ENCODE assay signal across 30 mouse cellular contexts in the genomic region with DNA sequence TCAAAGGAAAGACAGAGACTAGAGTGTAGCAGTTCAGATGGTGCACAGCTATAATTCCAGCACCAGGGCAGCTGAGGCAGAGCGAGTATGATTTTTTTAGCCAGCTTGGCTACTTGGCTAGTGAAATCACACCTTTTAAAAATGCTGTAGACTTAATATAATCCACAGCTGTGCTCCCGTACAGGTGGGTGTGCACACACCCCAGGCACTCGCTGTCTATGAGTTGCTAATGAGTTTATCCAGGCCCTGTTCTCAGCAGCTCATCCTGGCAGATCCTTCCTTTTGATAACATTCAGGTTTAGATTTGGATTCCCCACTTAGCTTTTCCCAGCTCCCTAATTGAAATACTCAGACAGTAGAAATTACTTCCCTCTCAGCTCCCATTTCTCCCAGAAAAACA.
A peak's percentile ranks its signal among the peaks of the same experiment; 100 is the strongest.
DNase-seq lines count a peak whose midpoint lies in the region; ATAC-seq and TF ChIP-seq lines count a peak whose summit lies in the region.
"Had no signal": no experiment of that assay in that cellular context is flagged by ENCODE, and none has a peak within 500 bp of the region (broad histone marks: within the 10 kb centered on the region; RNA-seq: fewer than 3 reads in every experiment).

No protein-coding gene starts in this region.

- no peaks in the 10 kb centered on the region for H3K27me3 ChIP-seq in heart, embryonic 11.5 days (ENCODE audit: control insufficient read depth, insufficient read depth, low read length)
- no peaks in the 10 kb centered on the region for H3K27me3 ChIP-seq in ES-Bruce4 (ENCODE audit: control insufficient read depth, insufficient read depth, low read length, poor library complexity, severe bottlenecking)
- H3K27me3 ChIP-seq: embryonic facial prominence, embryonic 13.5 days; forebrain, embryonic 12.5 days; forebrain, embryonic 15.5 days; heart, embryonic 12.5 days; heart, embryonic 15.5 days; hindbrain, embryonic 13.5 days; intestine, embryonic 15.5 days; Patski had no signal

- no peak for ATAC-seq in heart, embryonic 11.5 days (replicated peaks; ENCODE audit: insufficient number of reproducible peaks, low FRiP score, low TSS enrichment)
- ATAC-seq: CD4-positive, CD25-positive, alpha-beta regulatory T cell, adult 4 months; forebrain, embryonic 15.5 days; hindbrain, embryonic 16.5 days; intestine, embryonic 15.5 days; Patski had no signal

- H3K36me3 ChIP-seq in heart, embryonic 11.5 days (ENCODE audit: control insufficient read depth, insufficient read depth, low read length), result no peaks in the 10 kb centered on the region
- no peaks in the 10 kb centered on the region for H3K36me3 ChIP-seq in ES-Bruce4 (ENCODE audit: control insufficient read depth, insufficient read depth, low read length, poor library complexity, severe bottlenecking)
- H3K36me3 ChIP-seq: embryonic facial prominence, embryonic 10.5 days; heart, embryonic 12.5 days; heart, embryonic 15.5 days; hindbrain, embryonic 10.5 days; intestine, embryonic 15.5 days had no signal

- no peak overlapping the region for H3K9ac ChIP-seq in heart, embryonic 11.5 days (ENCODE audit: low read depth, low read length)
- no peak overlapping the region for H3K9ac ChIP-seq in ES-Bruce4 (ENCODE audit: low read depth, poor library complexity, severe bottlenecking)
- H3K9ac ChIP-seq: embryonic facial prominence, embryonic 13.5 days; forebrain, embryonic 12.5 days; forebrain, embryonic 15.5 days; heart, embryonic 12.5 days; heart, embryonic 15.5 days; hindbrain, embryonic 13.5 days; intestine, embryonic 15.5 days had no signal

- H3K4me3 ChIP-seq in heart, embryonic 11.5 days (ENCODE audit: low read depth, low read length), result no peak overlapping the region
- no peak overlapping the region for H3K4me3 ChIP-seq in ES-Bruce4 (ENCODE audit: low read depth, low read length)
- H3K4me3 ChIP-seq: embryonic facial prominence, embryonic 10.5 days; embryonic facial prominence, embryonic 13.5 days; erythroblast, embryonic 14.5 days; forebrain, embryonic 12.5 days; forebrain, embryonic 15.5 days; heart, embryonic 12.5 days; heart, embryonic 15.5 days; hindbrain, embryonic 10.5 days; hindbrain, embryonic 13.5 days; intestine, embryonic 15.5 days had no signal

- WGBS in heart, embryonic 11.5 days (ENCODE audit: insufficient replicate concordance), result 53% methylated on average over 3 of the region's 3 CpGs

- no peak for TF ChIP-seq POLR2A in ES-Bruce4 (IDR thresholded peaks at IDR 0.05; ENCODE audit: insufficient read depth, low read length)

- H3K4me1 ChIP-seq in heart, embryonic 11.5 days (ENCODE audit: control insufficient read depth, insufficient read depth, low read length), result 0 out of 2 replicates have a peak, but pooled peaks cover 3% of the 10 kb centered on the region
- H3K4me1 ChIP-seq in ES-Bruce4 (ENCODE audit: control insufficient read depth, insufficient read depth, low read length), result peaks cover 5% of the 10 kb centered on the region
- H3K4me1 ChIP-seq: hindbrain, embryonic 10.5 days; intestine, embryonic 15.5 days had no signal

- no peak overlapping the region for H3K4me2 ChIP-seq in heart, embryonic 11.5 days
- H3K4me2 ChIP-seq: embryonic facial prominence, embryonic 13.5 days; forebrain, embryonic 12.5 days; forebrain, embryonic 15.5 days; heart, embryonic 12.5 days; heart, embryonic 15.5 days; hindbrain, embryonic 13.5 days; intestine, embryonic 15.5 days had no signal

- TF ChIP-seq EP300 in ES-Bruce4 (IDR thresholded peaks at IDR 0.05; ENCODE audit: insufficient read depth, low read depth, low read length), result no peak

- no peaks in the 10 kb centered on the region; the same call in 1 of the 2 replicates for H3K9me3 ChIP-seq in heart, embryonic 11.5 days (replicated peaks; ENCODE audit: control insufficient read depth, low read length)
- H3K9me3 ChIP-seq in ES-Bruce4 (replicated peaks; ENCODE audit: control insufficient read depth, insufficient read depth, low read length, poor library complexity, severe bottlenecking), result no peaks in the 10 kb centered on the region
- H3K9me3 ChIP-seq: embryonic facial prominence, embryonic 10.5 days; forebrain, embryonic 12.5 days; forebrain, embryonic 15.5 days; heart, embryonic 15.5 days; hindbrain, embryonic 13.5 days; intestine, embryonic 15.5 days had no signal

- no peak overlapping the region for H3K27ac ChIP-seq in heart, embryonic 11.5 days (ENCODE audit: low read depth, low read length)
- peak overlapping the region; percentile 61 for H3K27ac ChIP-seq in ES-Bruce4 (ENCODE audit: insufficient read depth, low read length)
- H3K27ac ChIP-seq: embryonic facial prominence, embryonic 10.5 days; embryonic facial prominence, embryonic 13.5 days; forebrain, embryonic 12.5 days; forebrain, embryonic 15.5 days; heart, embryonic 15.5 days; hindbrain, embryonic 10.5 days; hindbrain, embryonic 13.5 days; intestine, embryonic 15.5 days had no signal

- peak; percentile 71 for DNase-seq in heart, adult 11 months
- DNase-seq in MN1 (ENCODE audit: low spot score), result peak; percentile 18
- peak; percentile 23 for DNase-seq in telencephalon, adult 2 months (ENCODE audit: low read depth, low spot score)
- DNase-seq in layer of hippocampus, postnatal 25 days (ENCODE audit: extremely low spot score in 1 of 2, low spot score in 1 of 2), result no peak
- DNase-seq: adrenal gland, postnatal 10 days; adrenal gland, postnatal 36 days; cerebellum, adult 11 months; cerebellum, adult 2 months; cerebellum, postnatal 10 days; cerebellum, postnatal 36 days; embryo, embryonic 11 days; gastrocnemius, postnatal 10 days; gastrocnemius, postnatal 36 days; heart, postnatal 10 days; heart, postnatal 36 days had no signal

- no peak for TF ChIP-seq CTCF in ES-Bruce4 (IDR thresholded peaks at IDR 0.05; ENCODE audit: low read depth, low read length)

Comparison
In these comparisons a context has a peak if more than half of its experiments do, and no peak if none do; other contexts are left out.
1. DNase-seq: peak in heart, adult 11 months (single experiment), MN1 (single experiment) and telencephalon, adult 2 months (single experiment); none in layer of hippocampus, postnatal 25 days (0 of 2).